Mouse (Mus musculus): ENCODE results near the gene Foxa3. TPM values are rescaled to one million over a fixed set of nuclear protein-coding genes. Genes with fewer than 3 reads are reported as not detected.

Gene Foxa3
- total and polyA plus RNA-seq, 2 experiments: 31.2 to 54.1 TPM

GRCm38 (mm10) chr7:18965312-18965711, 58.0 kb downstream of the Foxa3 start:
- Histone ChIP-seq H3K4me3 (ENCODE audit: insufficient read depth, low read depth, low read length) (no peak overlapping the region), H3K27me3 (ENCODE audit: control insufficient read depth, insufficient read depth, low read length) (peaks cover 21% of the 10 kb centered on the region), H3K9ac (ENCODE audit: low read depth, low read length) (no peak overlapping the region), H3K79me2 (ENCODE audit: control insufficient read depth, insufficient read depth, low read length) (no peaks in the 10 kb centered on the region), H3K4me1 (ENCODE audit: control insufficient read depth, insufficient read depth, low read length) (no peaks in the 10 kb centered on the region), H3K36me3 (ENCODE audit: control insufficient read depth, insufficient read depth, low read length) (no peaks in the 10 kb centered on the region), H3K27ac (replicated peaks; ENCODE audit: insufficient read depth, low read depth, low read length) (no peak overlapping the region)
- TF ChIP-seq POLR2A (IDR thresholded peaks at IDR 0.05; ENCODE audit: extremely low read depth, insufficient read depth, low read length) (no peak), CTCF (IDR thresholded peaks at IDR 0.05; ENCODE audit: low read depth, low read length) (no peak)
- WGBS: 74% methylated on average over 5 of the region's 5 CpGs
- DNase-seq (ENCODE audit: extremely low read depth, low read depth, low spot score): no peak

DNA sequence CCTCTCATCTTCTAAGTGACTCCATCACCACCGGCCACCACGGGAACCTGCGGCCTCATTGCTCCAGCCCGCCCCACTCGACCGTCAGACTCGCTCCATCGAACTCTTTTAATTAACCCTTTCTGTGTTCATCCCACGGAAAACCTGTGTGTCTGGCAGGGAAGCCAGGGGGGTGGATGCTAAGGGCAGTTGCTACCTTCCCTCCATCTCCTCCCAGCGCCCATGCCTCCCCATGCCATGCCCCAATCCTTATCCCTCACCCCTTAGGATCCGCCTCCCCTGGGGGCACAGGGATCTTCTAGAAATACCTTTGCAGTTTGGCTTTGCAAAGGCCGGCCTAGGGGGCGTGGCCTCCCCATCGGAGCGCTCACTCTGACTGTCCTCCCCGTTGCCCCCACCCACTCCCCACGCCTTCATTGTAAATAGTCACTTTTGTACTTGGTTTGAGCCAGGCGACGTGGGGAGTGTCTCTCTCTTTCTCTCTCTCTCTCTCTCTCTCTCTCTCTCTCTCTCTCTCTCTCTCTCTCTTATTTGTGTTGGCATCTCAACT, 60.0 kb downstream of the Foxa3 start:
- Histone ChIP-seq H3K4me3 (ENCODE audit: insufficient read depth, low read depth, low read length) (no peak overlapping the region), H3K27me3 (ENCODE audit: control insufficient read depth, insufficient read depth, low read length) (peaks cover 21% of the 10 kb centered on the region), H3K36me3 (ENCODE audit: control insufficient read depth, insufficient read depth, low read length) (no peaks in the 10 kb centered on the region), H3K27ac (replicated peaks; ENCODE audit: insufficient read depth, low read depth, low read length) (no peak overlapping the region), H3K4me1 (ENCODE audit: control insufficient read depth, insufficient read depth, low read length) (peaks cover 2% of the 10 kb centered on the region; the same call in 1 of the 2 replicates), H3K9ac (ENCODE audit: low read depth, low read length) (no peak overlapping the region), H3K79me2 (ENCODE audit: control insufficient read depth, insufficient read depth, low read length) (no peaks in the 10 kb centered on the region)
- TF ChIP-seq CTCF (IDR thresholded peaks at IDR 0.05; ENCODE audit: low read depth, low read length) (no peak), POLR2A (IDR thresholded peaks at IDR 0.05; ENCODE audit: extremely low read depth, insufficient read depth, low read length) (no peak)
- WGBS: 6% methylated on average over 19 of the region's 19 CpGs
- DNase-seq (ENCODE audit: extremely low read depth, low read depth, low spot score): no peak

Other genes starting within 250 kb of the Foxa3 start
- not detected in 2 replicates for gene Psg19, start 225.0 kb downstream of the Foxa3 start, total RNA-seq (2014; rRNA removed)
- gene Psg19, start 225.0 kb downstream of the Foxa3 start, polyA plus RNA-seq (2012; rRNA removed): not detected in 2 replicates
- gene Psg17, start 201.9 kb downstream of the Foxa3 start, total RNA-seq (2014; rRNA removed): not detected in 2 replicates
- gene Psg17, start 201.9 kb downstream of the Foxa3 start, polyA plus RNA-seq (2012; rRNA removed): not detected in 2 replicates
- gene Mill2, start 183.6 kb downstream of the Foxa3 start, total RNA-seq (2014; rRNA removed): 0.83 and 1.1 TPM in 2 replicates
- gene Mill2, start 183.6 kb downstream of the Foxa3 start, polyA plus RNA-seq (2012; rRNA removed): 0.37 and 0.50 TPM in 2 replicates
- gene Pglyrp1, start 152.2 kb downstream of the Foxa3 start, total RNA-seq (2014; rRNA removed): 0.18 and 0.27 TPM in 2 replicates
- gene Pglyrp1, start 152.2 kb downstream of the Foxa3 start, polyA plus RNA-seq (2012; rRNA removed): 1.7 and 2.0 TPM in 2 replicates
- 5.6 and 7.7 TPM in 2 replicates for gene Ccdc61, start 113.1 kb downstream of the Foxa3 start, total RNA-seq (2014; rRNA removed)
- 9.7 and 12.0 TPM in 2 replicates for gene Ccdc61, start 113.1 kb downstream of the Foxa3 start, polyA plus RNA-seq (2012; rRNA removed)
- gene Nova2, start 97.7 kb downstream of the Foxa3 start, total RNA-seq (2014; rRNA removed): 0.09 and 0.27 TPM in 2 replicates
- 0.16 and 0.24 TPM in 2 replicates for gene Nova2, start 97.7 kb downstream of the Foxa3 start, polyA plus RNA-seq (2012; rRNA removed)
- gene Nanos2, start 36.1 kb downstream of the Foxa3 start, total RNA-seq (2014; rRNA removed): not detected in 2 replicates
- gene Nanos2, start 36.1 kb downstream of the Foxa3 start, polyA plus RNA-seq (2012; rRNA removed): not detected in 2 replicates
- 0.54 and 0.65 TPM in 2 replicates for gene Mypop, start 32.3 kb downstream of the Foxa3 start, total RNA-seq (2014; rRNA removed)
- gene Mypop, start 32.3 kb downstream of the Foxa3 start, polyA plus RNA-seq (2012; rRNA removed): 2.7 and 3.1 TPM in 2 replicates
- 4.5 and 7.3 TPM in 2 replicates for gene Irf2bp1, start 19.5 kb downstream of the Foxa3 start, total RNA-seq (2014; rRNA removed)
- gene Irf2bp1, start 19.5 kb downstream of the Foxa3 start, polyA plus RNA-seq (2012; rRNA removed): 13.2 and 14.6 TPM in 2 replicates
- gene Sympk, start 839 bp upstream of the Foxa3 start, total RNA-seq (2014; rRNA removed): 21.5 and 29.5 TPM in 2 replicates
- 37.3 and 46.9 TPM in 2 replicates for gene Sympk, start 839 bp upstream of the Foxa3 start, polyA plus RNA-seq (2012; rRNA removed)
- gene Rsph6a, start 31.2 kb upstream of the Foxa3 start, total RNA-seq (2014; rRNA removed): not detected in 2 replicates
- gene Rsph6a, start 31.2 kb upstream of the Foxa3 start, polyA plus RNA-seq (2012; rRNA removed): not detected in 2 replicates
- gene Dmwd, start 52.7 kb upstream of the Foxa3 start, total RNA-seq (2014; rRNA removed): 4.5 and 6.7 TPM in 2 replicates
- gene Dmwd, start 52.7 kb upstream of the Foxa3 start, polyA plus RNA-seq (2012; rRNA removed): 29.4 and 35.7 TPM in 2 replicates
- gene Dmpk, start 60.3 kb upstream of the Foxa3 start, total RNA-seq (2014; rRNA removed): 13.6 and 24.8 TPM in 2 replicates
- gene Dmpk, start 60.3 kb upstream of the Foxa3 start, polyA plus RNA-seq (2012; rRNA removed): 60.0 and 76.4 TPM in 2 replicates
- 1.8 and 2.3 TPM in 2 replicates for gene Six5, start 71.1 kb upstream of the Foxa3 start, total RNA-seq (2014; rRNA removed)
- gene Six5, start 71.1 kb upstream of the Foxa3 start, polyA plus RNA-seq (2012; rRNA removed): 5.2 and 8.7 TPM in 2 replicates
- gene Gm4969, start 94.8 kb upstream of the Foxa3 start, total RNA-seq (2014; rRNA removed): 0.09 TPM in 1 of 2 replicates, not detected in the other
- 0.02 TPM in 1 of 2 replicates, not detected in the other for gene Gm4969, start 94.8 kb upstream of the Foxa3 start, polyA plus RNA-seq (2012; rRNA removed)
- 2.4 and 3.2 TPM in 2 replicates for gene Fbxo46, start 96.3 kb upstream of the Foxa3 start, total RNA-seq (2014; rRNA removed)
- 4.3 and 5.0 TPM in 2 replicates for gene Fbxo46, start 96.3 kb upstream of the Foxa3 start, polyA plus RNA-seq (2012; rRNA removed)
- gene Qpctl, start 125.8 kb upstream of the Foxa3 start, total RNA-seq (2014; rRNA removed): 4.3 and 6.3 TPM in 2 replicates
- gene Qpctl, start 125.8 kb upstream of the Foxa3 start, polyA plus RNA-seq (2012; rRNA removed): 8.9 and 11.7 TPM in 2 replicates
- gene Snrpd2, start 126.2 kb upstream of the Foxa3 start, total RNA-seq (2014; rRNA removed): 28.4 and 29.4 TPM in 2 replicates
- gene Snrpd2, start 126.2 kb upstream of the Foxa3 start, polyA plus RNA-seq (2012; rRNA removed): 16.4 and 17.7 TPM in 2 replicates
- not detected in 2 replicates for gene Gipr, start 142.6 kb upstream of the Foxa3 start, total RNA-seq (2014; rRNA removed)
- gene Gipr, start 142.6 kb upstream of the Foxa3 start, polyA plus RNA-seq (2012; rRNA removed): not detected in 2 replicates
- 9.8 and 11.1 TPM in 2 replicates for gene Eml2, start 152.9 kb upstream of the Foxa3 start, total RNA-seq (2014; rRNA removed)
- gene Eml2, start 152.9 kb upstream of the Foxa3 start, polyA plus RNA-seq (2012; rRNA removed): 9.7 and 12.2 TPM in 2 replicates
- gene Gpr4, start 189.0 kb upstream of the Foxa3 start, total RNA-seq (2014; rRNA removed): 0.09 and 0.40 TPM in 2 replicates
- 1.8 and 2.7 TPM in 2 replicates for gene Gpr4, start 189.0 kb upstream of the Foxa3 start, polyA plus RNA-seq (2012; rRNA removed)
- gene Opa3, start 204.8 kb upstream of the Foxa3 start, total RNA-seq (2014; rRNA removed): 12.9 and 16.0 TPM in 2 replicates
- gene Opa3, start 204.8 kb upstream of the Foxa3 start, polyA plus RNA-seq (2012; rRNA removed): 34.1 and 40.4 TPM in 2 replicates
- 6.3 and 11.3 TPM in 2 replicates for gene Vasp, start 248.3 kb upstream of the Foxa3 start, total RNA-seq (2014; rRNA removed)
- gene Vasp, start 248.3 kb upstream of the Foxa3 start, polyA plus RNA-seq (2012; rRNA removed): 24.2 and 37.1 TPM in 2 replicates